Mouse (Mus musculus) CD4-positive, CD25-positive, alpha-beta regulatory T cell, adult 9 weeks (primary cell): ENCODE measurements around the gene Gm44805. TPM values are rescaled to one million over a fixed set of nuclear protein-coding genes. Genes with fewer than 3 reads are reported as not detected.

Experiments
- polyA plus RNA-seq: library from polyadenylated mRNA; unstranded; fragments of 100-300 nt; shearing (Covaris generic); gene quantifications from one replicate; pipeline ENCODE4 v1.2.1, GENCODE M21; 2017

Gene Gm44805
- polyA plus RNA-seq = not detected

GRCm38 (mm10) chr7:19681202-19681694 is at the start of gene Gm44805, which contains the start of gene Apoc4:
TSS of gene Gm44805 (minus strand) at chr7:19681423.
TSS of gene Apoc4 (minus strand) at chr7:19681479.

DNA sequence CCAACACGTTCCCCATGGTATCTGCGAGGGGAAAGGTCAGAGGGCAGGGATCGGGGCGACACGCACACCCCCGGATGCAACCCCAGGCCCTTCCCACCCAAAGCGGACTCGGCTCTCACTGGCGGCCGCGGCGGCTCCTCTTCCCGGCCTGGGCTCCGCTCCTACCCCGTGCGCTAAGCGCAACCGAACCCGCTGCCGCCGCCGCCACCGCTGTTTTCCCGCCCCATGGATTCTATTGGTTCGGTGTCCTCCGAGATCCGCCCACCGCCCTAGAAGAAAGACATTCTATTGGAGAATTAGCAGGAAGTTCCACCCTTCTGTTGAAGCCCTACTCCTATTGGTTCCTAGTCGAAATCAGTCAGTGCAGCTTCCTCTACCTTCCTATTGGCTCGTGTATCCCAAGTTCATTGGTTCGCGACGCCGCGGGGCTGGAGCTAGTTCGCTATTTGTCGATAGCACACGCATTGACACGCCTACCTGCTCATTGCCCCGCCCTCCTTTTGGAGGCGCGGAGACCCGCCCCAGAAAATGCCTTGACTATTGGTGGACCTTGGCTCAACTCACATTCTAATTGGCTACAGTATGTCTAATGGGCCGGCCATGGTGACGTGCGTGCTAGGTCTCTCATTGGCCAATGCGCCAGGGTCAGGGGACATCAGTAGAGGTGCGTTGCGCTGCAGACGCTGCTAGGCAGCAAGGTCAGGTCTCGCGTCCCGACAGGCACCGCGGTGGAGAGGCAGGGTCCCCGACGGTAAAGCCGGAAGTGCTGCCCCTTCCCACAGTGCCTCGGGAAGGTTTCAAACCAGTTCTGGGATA is 34.2 kb upstream of the Gm44805 start, which contains the start of gene Tomm40:
Gene Tomm40 (minus strand): TSS at position 200 of the 816 bp plus-strand sequence.

DNA sequence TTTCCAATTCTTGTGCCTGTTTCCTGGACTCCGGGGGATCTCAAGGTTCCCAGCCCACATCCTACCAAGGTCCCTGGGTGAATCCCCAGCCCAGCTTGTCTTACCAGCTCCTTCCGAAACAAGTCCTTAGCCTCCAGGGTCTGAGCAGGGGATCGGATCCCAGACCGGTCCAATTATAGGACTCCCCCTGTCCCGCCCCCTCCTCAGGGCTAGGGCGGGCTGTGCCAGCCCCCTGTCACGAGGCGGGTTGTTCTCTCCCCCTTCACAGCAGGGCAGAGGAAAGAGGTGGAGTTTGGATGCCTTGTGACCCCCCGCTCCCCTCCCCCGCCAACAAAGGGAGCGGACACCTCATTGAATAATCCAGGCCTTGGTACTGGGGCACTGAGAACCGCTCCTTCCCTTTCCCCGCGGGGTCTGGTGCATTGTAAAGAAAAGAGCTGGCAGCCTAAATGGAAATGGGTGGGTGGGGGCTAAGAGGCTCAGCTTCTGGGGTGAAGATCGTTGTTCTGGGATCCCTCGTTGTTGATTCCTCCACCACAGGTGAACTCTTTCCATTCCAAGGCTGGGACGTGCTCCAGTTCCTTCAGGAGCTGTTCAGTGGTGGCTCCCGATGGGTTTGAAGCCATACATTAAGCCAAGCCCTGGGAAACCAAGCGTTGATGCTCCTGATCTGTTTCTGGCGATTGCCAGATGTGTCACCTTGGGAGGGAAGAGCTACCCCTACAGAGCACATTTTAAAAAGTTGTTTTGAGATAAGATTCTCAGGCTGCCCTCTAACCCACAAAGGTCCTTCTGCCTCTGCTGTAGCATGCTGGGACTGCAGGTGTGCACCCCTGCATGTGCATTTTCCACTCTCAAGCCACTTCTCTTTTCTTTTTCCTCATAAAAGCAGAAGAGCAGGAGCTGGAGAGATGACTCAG is 17.9 kb upstream of the Gm44805 start, which contains the start of gene Apoe:
Gene Apoe (minus strand): TSS at position 282 of the 920 bp plus-strand sequence.

GRCm38 (mm10) chr7:19691873-19692865 is 10.9 kb upstream of the Gm44805 start, which contains the start of gene Apoc1:
TSS of gene Apoc1 (minus strand) at chr7:19692660.

DNA sequence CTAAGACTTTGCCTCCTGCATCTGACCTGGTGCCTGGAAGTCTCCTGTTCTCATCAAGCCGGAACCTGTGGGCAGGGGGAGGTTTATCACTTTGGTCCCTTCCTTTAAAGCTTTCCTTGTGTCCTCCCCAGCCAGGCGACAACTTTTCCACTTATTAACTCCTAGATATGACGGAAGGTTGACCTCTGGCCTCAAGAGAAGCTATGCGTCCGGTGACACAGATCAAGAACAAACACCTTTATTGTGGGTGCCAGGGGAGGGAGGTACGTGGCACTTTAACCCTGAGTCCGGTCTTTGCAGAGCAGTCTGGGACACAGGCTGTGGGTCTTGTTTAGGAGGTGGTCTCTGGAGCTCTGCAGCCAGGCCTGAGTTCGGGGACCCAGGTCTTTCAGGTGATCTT is 3.4 kb downstream of the Gm44805 start, which contains the start of gene Apoc2:
Gene Apoc2 (minus strand): TSS at position 70 of the 400 bp plus-strand sequence.

DNA sequence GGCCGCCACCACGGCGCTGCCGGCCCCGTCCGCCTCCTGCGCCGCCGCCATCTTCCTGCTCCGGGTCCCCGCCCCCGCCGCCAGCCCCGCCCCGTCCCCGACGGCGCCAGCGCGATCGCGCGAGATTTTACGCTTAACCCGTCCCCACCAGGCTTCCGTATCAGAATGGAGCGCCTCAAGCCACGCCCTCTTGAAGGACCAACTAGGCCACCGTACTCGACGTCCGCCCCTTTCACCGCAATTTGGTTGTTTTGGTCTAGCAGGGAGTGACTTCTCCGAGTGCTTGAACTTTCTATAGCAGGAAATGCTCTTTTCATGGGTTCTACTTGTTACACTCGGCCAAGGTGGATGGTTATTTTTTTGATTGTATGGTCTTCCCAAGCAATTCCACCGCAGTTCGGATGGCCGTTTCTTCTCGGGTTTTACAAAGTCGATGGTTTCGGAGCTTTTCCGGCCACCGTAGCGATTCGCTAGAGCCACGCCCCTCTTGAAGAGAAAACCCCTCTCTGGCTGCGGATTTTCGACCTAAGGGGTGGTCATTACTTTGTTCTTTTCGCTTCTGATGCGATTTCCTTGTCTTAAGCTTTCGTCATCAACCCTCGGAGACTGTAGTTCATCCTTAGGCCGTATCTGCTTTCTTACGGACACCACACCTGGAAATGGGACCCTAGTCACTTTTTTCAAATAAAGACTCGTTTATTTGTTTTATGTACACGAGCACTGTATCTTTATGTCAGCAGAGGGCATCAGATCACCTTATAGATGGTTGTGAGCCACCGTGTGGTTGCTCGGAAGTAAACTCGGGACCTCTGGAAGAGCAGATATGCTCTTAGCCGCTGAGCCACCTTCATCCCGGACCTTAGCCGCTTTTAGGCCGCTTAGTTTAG is 16.0 kb downstream of the Gm44805 start, which contains the start of gene Clptm1:
Gene Clptm1 (minus strand): TSS at position 79 of the 887 bp plus-strand sequence.

GRCm38 (mm10) chr7:19629361-19629734 is 51.9 kb downstream of the Gm44805 start, which contains the start of gene Relb:
TSS of gene Relb (minus strand) at chr7:19629438.

Other genes starting within 250 kb of the Gm44805 start
- 1.2 TPM for gene Mark4, start 222.6 kb downstream of the Gm44805 start, polyA plus RNA-seq
- gene Exoc3l2, start 218.1 kb downstream of the Gm44805 start, polyA plus RNA-seq = not detected
- gene Bloc1s3, start 173.1 kb downstream of the Gm44805 start, polyA plus RNA-seq = 0.47 TPM
- gene Trappc6a, start 173.0 kb downstream of the Gm44805 start, polyA plus RNA-seq = 128 TPM
- not detected for gene Nkpd1, start 163.6 kb downstream of the Gm44805 start, polyA plus RNA-seq
- gene Ppp1r37, start 118.3 kb downstream of the Gm44805 start, polyA plus RNA-seq = 3.6 TPM
- gene Zfp296, start 104.1 kb downstream of the Gm44805 start, polyA plus RNA-seq = 2.1 TPM
- 75.5 TPM for gene Gemin7, start 103.8 kb downstream of the Gm44805 start, polyA plus RNA-seq
- 10.0 TPM for gene Clasrp, start 76.9 kb downstream of the Gm44805 start, polyA plus RNA-seq
- gene Relb, start 52.0 kb downstream of the Gm44805 start, polyA plus RNA-seq = 16.2 TPM
- gene Clptm1, start 16.4 kb downstream of the Gm44805 start, polyA plus RNA-seq = 130 TPM
- not detected for gene Apoc2, start 3.5 kb downstream of the Gm44805 start, polyA plus RNA-seq
- not detected for gene Apoc4, start 56 bp upstream of the Gm44805 start, polyA plus RNA-seq
- not detected for gene Apoc1, start 11.2 kb upstream of the Gm44805 start, polyA plus RNA-seq
- 12.7 TPM for gene Apoe, start 17.8 kb upstream of the Gm44805 start, polyA plus RNA-seq
- gene Tomm40, start 34.0 kb upstream of the Gm44805 start, polyA plus RNA-seq = 12.9 TPM
- gene Nectin2, start 69.1 kb upstream of the Gm44805 start, polyA plus RNA-seq = 1.1 TPM
- 13.5 TPM for gene Bcam, start 89.6 kb upstream of the Gm44805 start, polyA plus RNA-seq
- not detected for gene Cblc, start 115.4 kb upstream of the Gm44805 start, polyA plus RNA-seq
- gene Bcl3, start 141.3 kb upstream of the Gm44805 start, polyA plus RNA-seq = 10.3 TPM
- gene Gm19345, start 170.6 kb upstream of the Gm44805 start, polyA plus RNA-seq = 0.29 TPM
- 0.21 TPM for gene Ceacam16, start 179.9 kb upstream of the Gm44805 start, polyA plus RNA-seq
- not detected for gene Ceacam19, start 206.5 kb upstream of the Gm44805 start, polyA plus RNA-seq
- 46.5 TPM for gene Pvr, start 239.7 kb upstream of the Gm44805 start, polyA plus RNA-seq